In the genomic region with DNA sequence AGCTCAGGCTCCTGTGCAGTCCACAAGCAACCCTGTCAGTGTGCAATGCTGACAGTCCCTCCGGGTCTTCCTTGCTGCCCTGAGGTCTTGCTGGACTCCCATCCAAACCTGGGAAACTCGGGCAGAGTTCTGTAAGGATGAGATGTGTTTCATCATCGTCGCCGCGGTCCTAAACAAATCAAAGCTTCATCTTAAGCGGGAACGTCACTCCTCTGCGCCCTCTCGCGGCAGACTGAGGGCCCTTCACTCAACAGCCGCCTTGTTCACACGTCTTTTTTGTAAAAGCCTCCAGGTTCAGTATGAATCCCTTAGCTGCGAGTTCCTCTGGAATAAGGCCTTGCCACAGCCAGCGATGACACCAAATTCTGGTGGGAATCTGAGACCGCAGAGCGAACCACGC, we compare ENCODE assay signal across 8 mouse cellular contexts. TPM values are rescaled to one million over a fixed set of nuclear protein-coding genes. Genes with fewer than 3 reads are reported as not detected.
DNase-seq lines count a peak whose midpoint lies in the region; ATAC-seq lines count a peak whose summit lies in the region.

No protein-coding gene starts in this region.

- DNase-seq in MN1 (ENCODE audit: low spot score): peak; percentile 76
- DNase-seq in cerebellum, adult 9-10 months: peak; percentile 85
- peak; percentile 8 to 81 for DNase-seq in frontal cortex, adult 2 months (ENCODE audit: extremely low spot score in 1 of 2, low spot score in 1 of 2)
- DNase-seq in layer of hippocampus, postnatal 14 days (ENCODE audit: low spot score in 2 of 2): peak; percentile 67 to 71
- DNase-seq in lung, postnatal 25 days (ENCODE audit: low spot score): peak; percentile 64
- peak; percentile 90 for DNase-seq in retina, postnatal 1 day
- peak; percentile 73 for DNase-seq in urinary bladder, postnatal 25 days (ENCODE audit: low spot score)

- H3K4me1 ChIP-seq in hindbrain, embryonic 13.5 days (replicated peaks): peaks cover 8% of the 10 kb centered on the region; the same call in 1 of the 2 replicates

- peak overlapping the region; percentile 52; the same call in 1 of the 2 replicates for H3K9ac ChIP-seq in hindbrain, embryonic 13.5 days

- 0 out of 2 replicates have a peak, but pooled peaks have one; percentile 52 for ATAC-seq in hindbrain, embryonic 13.5 days (ENCODE audit: low FRiP score)

- H3K9me3 ChIP-seq in hindbrain, embryonic 13.5 days: no peaks in the 10 kb centered on the region

- 5% methylated on average over 18 of the region's 18 CpGs for WGBS in hindbrain, embryonic 13.5 days

- H3K27me3 ChIP-seq in hindbrain, embryonic 13.5 days: peaks cover 16% of the 10 kb centered on the region

- no peaks in the 10 kb centered on the region for H3K36me3 ChIP-seq in hindbrain, embryonic 13.5 days

- no peak overlapping the region for H3K27ac ChIP-seq in hindbrain, embryonic 13.5 days

- H3K4me2 ChIP-seq in hindbrain, embryonic 13.5 days: peak overlapping the region; percentile 56

- H3K4me3 ChIP-seq in hindbrain, embryonic 13.5 days: peak overlapping the region; percentile 33

RNA-seq across cellular contexts. Expression of gene Gm9936, which starts 0.8 kb away (rescaled TPM):
- polyA plus RNA-seq in frontal cortex, adult 2 months (2012; rRNA removed): 0.25 and 0.40 TPM in 2 replicates
- polyA plus RNA-seq in hindbrain, embryonic 13.5 days (2015; fragmentation: Nextera tagmentation; extraction: Ambion mirVana): 1.9 and 2.2 TPM in 2 replicates
- total RNA-seq in layer of hippocampus, postnatal 14 days (2021): under 1 TPM; 0.88 to 0.97 TPM

RNA-seq across cellular contexts. Expression of gene 4930519G04Rik, which starts 5.8 kb away (rescaled TPM):
- polyA plus RNA-seq in frontal cortex, adult 2 months (2012; rRNA removed): not detected in 2 replicates
- not detected in 2 replicates for polyA plus RNA-seq in hindbrain, embryonic 13.5 days (2015; fragmentation: Nextera tagmentation; extraction: Ambion mirVana)
- not detected for total RNA-seq in layer of hippocampus, postnatal 14 days (2021)

RNA-seq across cellular contexts. Expression of gene 1500011B03Rik, which starts 36.0 kb away (rescaled TPM):
- 223 and 253 TPM in 2 replicates for polyA plus RNA-seq in frontal cortex, adult 2 months (2012; rRNA removed)
- 261 and 279 TPM in 2 replicates for polyA plus RNA-seq in hindbrain, embryonic 13.5 days (2015; fragmentation: Nextera tagmentation; extraction: Ambion mirVana)
- total RNA-seq in layer of hippocampus, postnatal 14 days (2021): 100 to 1,000 TPM; 148 to 161 TPM

RNA-seq across cellular contexts. Expression of gene Oasl2, which starts 37.5 kb away (rescaled TPM):
- polyA plus RNA-seq in frontal cortex, adult 2 months (2012; rRNA removed): 8.3 and 8.7 TPM in 2 replicates
- 3.5 and 3.6 TPM in 2 replicates for polyA plus RNA-seq in hindbrain, embryonic 13.5 days (2015; fragmentation: Nextera tagmentation; extraction: Ambion mirVana)
- 1 to 10 TPM in 1 of 2 experiments, under 1 TPM in 1; 0.64 to 1.4 TPM for total RNA-seq in layer of hippocampus, postnatal 14 days (2021)
